Mouse (Mus musculus) heart, adult 9 months (tissue): ENCODE results near the gene Dynll2.
"Not testable (repeated sequence)": the region's sequence is repeated elsewhere in the genome, so short reads cannot be mapped to it uniquely, and the experiment has no call there.

Experiments
- DNase-seq, 2 experiments: peaks; one replicate each; pipeline ENCODE4 v3.0.0; 2022; ENCODE audit warnings: low spot score in 2 of 2

Gene Dynll2

DNA sequence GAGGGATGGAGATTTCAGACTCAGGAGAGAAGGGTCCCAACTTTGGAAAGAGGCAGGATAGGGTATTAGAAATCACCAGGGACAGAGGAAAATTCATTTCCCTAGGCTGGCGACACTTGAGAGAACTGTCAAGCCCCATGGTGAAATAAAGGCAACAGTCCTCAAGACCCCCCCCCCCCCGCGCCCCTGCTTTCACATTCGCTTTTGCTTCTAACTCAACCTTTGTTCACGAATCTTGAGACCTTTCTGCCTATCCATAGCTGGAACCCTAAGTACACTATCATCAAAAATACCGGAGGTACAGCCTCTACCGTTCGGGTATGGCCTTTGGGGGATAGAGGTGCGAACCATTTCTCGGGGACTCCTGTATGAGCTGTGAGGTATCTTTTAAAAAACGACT lies 528 bp upstream of the Dynll2 start:
- no peak for DNase-seq

DNA sequence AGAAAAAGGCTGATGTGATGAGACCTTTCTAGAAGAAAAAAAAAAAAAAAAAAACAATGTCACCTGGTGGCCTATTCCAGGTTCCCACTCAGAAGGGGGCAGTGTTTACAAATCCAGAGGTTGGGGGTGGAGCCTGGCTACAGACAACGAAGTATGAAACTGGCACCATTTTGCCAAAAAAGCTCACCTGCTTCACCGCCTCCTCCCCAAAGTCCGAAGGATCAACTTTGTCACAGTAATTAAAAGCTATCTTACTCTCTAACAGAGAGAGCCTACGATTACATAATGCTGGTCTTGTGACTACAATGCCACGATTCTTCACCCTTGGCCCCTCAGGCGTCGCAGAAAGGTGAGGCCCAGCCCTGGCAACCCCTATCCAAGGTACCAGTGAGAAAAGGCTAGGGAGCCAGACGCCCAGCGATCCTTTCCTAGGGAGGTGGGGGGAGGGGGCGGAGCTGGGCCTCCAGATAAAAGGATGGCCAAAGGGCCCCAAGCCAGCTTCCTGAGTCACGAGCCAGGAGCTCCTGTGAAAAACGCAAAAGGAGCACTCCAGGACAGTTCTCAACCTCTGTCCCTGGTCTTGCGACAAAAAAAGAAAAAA lies 1.1 kb downstream of the Dynll2 start:
- DNase-seq: peak; percentile 68 to 83

DNA sequence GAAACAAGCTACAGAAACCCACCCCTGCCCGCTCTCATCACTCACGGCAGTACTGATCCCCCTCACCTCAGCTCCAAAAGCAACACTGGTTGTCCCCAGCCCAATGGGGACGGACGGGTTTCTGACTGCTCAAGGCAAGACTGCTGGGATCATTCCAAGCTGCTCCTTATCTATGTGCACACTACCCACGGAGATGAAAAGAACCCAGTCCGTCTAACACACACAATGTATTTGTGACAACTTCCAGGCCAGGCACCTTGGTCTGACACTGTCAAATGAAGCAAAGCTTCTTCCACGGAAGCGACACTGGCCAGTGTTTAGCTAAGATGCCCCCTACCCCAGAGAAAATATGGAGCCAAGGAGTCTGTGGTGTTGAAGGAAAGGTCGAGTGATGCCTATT lies 1.7 kb downstream of the Dynll2 start:
- no peak for DNase-seq

DNA sequence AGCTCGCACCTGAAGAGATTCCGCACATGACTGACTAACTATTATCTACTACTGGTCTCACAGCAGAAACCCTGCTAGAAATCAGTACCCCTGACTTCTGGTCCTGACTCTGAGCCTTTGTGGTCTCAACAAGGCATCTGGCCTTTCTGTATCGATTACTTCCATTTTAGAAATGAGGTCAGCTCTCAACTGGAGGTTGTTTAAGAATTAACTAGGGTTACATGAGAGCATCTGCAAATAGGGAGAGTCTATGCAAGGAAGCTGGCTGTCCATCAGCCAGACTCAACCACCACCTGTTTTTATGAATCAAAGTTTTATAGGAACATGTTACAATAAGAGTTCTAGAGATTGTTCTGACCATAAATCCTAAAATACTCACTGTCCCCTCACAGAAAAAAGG lies 2.8 kb downstream of the Dynll2 start:
- DNase-seq: no peak

DNA sequence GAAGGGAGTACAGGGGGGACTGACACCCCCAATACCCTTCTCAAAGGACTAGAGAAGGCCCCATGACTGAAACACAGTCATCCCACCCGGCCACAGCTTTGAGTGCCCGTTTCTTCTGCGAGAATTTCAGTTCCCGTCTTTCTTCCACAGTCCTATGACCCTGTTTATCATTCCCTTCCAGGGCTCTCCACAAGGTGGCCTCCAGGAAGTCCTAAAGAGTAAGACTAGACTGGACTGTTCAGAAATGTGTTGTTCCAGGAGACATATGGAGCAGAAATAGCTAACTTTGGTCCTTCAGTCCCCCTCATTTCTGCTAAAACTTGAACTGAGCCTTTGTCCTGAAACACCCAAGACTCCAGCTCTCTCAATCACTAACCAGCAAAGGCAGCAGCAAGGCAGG lies 8.4 kb downstream of the Dynll2 start:
- DNase-seq: no peak

DNA sequence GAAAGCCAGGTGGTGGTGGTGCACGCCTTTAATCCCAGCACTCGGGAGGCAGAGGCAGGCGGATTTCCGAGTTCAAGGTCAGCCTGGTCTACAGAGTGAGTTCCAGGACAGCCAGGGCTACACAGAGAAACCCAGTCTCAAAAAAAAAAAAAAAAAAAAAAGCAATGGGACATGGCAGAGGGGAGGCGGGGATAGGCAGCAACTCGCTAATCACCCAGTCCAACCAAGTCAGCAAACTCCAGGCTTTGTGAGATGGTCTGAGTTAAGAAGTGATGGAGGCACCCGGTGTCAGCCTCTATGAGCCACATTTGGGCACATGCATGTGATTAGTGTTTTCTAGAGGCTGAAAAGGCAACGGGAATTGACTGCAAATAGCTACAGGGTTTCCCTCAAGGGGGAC lies 10.3 kb downstream of the Dynll2 start:
- not testable (repeated sequence) for DNase-seq

DNA sequence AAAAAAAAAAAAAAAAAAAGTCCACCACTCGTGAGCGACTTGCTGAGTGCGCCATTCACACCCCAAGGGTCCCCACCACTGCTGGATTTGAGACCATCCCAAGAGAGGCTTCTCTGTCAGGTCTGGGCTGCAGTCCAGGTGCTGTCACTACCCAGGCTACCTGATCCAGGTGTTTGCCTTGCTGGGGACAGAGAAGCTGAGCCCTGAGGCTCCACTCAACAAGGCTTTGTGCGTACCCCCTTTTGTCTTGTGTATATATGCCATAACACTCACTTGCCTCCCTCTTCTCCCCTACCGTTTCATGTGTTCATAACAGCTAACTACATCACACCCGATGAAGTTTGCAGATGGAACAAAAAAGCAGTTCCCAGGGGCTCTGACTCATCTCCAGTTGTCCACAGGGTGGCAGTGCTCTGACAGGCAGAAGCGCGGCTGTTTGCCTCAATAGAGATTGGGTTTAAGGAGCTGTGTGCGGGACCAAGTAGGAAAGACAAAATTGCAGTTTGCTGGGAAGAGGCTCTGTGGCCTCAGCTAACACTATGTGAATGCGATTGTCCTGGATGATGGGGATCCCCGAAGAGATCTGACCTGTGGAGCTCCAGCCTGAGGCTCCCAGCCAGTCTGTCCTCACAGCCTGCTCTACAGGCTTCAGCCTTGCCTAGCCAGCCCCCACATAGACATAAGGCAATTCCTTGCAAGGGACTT lies 12.7 kb downstream of the Dynll2 start:
- peak; percentile 32 to 41 for DNase-seq

DNA sequence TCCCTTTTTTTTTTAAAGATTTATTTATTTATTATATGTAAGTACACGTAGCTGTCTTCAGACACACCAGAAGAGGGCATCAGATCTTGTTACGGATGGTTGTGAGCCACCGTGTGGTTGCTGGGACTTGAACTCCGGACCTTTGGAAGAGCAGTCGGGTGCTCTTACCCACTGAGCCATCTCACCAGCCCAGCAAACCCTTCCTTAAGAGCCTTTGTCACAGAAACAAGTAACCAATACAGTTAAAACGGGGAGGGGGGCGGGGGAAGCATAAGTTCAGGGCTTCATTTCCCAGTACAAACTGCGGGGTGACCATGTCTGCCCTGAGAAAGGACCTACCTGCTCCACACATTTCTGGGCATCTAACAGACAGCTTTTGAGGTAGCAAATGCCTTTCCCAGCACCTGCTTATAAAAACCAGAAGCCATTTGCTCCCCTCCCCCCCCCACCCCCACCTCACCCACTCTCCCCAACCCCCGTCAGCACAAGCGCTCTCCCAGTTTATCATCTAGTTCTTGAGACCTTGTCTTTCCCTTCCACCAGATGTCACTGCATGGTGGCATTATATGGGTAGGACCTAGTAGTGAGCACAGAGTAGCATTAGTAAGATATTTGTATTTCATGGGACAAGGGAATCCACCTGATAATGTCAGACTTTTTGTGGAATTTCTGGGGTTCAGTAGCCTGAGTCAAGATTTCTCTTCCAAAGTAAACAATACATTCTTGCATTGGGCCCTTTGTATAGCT lies 13.6 kb downstream of the Dynll2 start:
- DNase-seq: no peak

DNA sequence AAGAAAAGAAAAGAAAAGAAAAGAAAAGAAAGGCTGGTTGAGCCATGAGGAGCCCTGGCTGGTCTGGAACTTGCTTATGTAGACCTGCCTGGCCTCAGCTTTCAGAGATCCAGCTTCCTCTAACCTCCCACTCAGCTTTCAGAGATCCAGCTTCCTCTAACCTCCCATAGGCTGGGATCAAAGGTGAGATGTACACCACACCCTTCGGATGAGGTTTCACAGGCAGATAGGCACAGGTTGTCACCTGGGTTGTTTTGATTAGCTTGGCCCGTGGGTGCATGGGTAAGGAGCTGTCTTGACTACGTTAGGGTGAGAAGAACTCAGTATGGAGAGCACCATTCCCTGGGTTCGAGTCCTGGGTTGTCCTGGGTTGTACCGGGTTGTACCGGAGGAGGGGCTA lies 14.5 kb downstream of the Dynll2 start:
- no peak for DNase-seq

DNA sequence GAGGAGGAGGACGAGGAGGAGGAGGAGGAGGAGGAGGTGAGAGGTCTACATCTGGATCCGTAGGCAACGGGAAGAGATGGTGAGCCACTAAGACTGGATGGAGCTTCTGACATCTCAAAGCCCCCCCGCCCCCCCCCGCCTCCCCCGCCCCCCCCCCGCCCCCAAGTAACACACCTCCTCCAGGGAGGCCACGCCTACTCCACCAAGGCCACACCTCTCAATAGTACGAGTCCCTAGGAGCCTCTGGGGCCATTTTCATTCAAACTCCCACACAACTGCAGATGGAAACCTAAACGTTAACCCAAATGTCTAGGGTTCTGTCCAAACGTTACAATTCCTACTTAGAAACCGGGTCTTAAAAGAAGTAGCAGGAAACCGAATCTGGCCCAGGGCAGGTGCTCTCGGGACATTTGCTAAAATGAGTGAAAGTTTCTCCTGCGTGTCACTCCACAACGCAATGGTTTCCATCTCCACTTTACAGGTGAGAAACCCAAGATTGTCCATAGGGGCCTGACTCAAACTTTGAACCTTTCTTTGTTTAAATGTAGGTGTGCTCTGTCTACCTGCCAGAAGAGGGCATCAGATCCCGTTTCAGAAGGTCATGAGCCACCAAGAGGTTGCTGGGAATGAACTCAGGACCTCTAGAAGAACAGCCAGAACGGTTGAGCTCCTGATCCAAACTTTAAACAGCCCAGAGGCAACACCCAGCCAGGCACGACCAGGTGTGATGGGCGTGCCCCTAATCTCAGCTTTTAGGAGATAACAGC lies 18.8 kb downstream of the Dynll2 start:
- DNase-seq: no peak

DNA sequence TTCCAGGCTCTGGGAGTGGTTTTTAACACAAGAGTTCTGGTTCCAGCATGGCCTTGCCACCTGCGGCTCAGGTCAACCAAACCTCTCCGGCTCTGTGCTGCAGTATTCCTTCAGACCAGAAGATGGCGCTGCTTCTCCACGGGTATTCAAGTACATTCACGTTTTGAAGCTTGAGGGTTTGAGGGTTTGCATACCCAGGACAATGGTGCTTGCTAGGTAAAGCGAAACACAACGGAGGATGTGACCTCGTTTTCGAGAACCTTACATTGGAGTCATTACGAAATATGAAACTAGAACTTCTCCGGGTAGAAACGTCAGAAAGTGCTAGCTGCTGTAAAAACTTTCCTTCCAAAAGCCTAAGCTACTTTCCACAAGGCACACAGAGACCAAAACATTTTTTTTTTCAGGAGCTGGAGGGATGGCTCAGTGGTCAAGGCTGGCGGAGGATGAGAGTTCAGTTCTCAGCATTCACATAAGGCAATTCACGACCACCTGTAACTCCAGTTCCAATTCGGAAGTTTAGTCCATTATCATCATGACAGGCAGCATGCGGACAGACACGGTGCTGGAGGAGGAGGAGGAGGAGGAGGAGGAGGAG lies 19.5 kb downstream of the Dynll2 start:
- peak; percentile 54 to 71 for DNase-seq

DNA sequence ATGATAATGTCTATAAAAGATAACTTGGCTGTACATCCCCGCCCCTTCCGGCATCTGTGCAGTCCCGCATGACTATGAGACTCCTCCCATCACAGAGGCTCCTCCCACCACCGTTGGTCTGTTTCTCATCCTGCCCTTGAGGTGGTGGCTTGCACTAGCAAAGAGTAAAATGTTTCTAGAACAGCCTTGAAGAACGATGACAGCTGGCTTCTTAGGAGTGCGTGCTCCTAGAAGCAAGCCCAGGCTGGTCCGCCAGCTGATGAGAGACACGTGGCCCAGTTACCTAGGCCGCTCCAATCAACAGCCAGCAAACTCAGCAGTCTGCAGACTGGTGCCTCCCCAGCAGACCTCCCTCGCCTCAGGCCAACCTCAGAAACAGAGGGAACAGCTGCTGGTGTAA lies 21.1 kb downstream of the Dynll2 start:
- DNase-seq: no peak

DNA sequence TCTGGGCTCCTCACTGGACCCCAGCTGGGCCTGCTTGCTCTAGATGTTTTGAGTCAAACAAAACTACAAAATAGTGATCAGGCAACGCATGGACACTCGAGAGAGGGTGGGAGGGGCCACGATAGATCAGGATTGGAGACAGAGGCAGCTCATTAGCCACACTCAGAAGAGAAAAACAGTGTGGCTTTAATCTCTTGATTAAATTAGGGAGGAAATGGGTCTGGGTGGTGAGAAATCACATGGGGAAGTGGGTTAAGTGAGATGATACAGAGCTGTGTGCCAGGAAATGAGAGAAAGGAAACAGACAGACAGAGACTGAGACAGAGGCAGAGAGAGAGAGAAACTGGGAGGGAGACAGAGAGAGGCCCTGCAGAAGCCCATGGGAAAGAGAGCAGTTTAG lies 22.0 kb downstream of the Dynll2 start:
- DNase-seq: no peak

DNA sequence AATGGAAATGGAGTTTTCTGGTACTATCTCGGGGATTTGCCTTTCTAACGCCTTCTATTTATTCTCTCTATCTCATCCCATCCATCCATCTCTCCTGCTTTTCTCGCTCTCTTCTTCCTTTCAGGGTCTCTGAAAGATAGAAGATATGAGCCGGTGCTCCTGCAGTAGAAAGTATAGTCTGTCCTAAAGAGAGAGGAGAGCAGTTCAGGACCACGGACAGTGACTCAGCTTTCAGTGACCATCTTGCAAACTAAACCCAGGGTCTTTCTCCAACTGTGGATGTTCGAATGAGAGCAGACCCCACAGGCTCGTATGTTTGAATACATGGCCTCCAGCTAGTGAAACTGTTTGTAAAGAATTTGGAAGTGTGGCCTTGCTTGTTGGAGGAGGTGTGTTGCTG lies 30.3 kb downstream of the Dynll2 start:
- DNase-seq: no peak

DNA sequence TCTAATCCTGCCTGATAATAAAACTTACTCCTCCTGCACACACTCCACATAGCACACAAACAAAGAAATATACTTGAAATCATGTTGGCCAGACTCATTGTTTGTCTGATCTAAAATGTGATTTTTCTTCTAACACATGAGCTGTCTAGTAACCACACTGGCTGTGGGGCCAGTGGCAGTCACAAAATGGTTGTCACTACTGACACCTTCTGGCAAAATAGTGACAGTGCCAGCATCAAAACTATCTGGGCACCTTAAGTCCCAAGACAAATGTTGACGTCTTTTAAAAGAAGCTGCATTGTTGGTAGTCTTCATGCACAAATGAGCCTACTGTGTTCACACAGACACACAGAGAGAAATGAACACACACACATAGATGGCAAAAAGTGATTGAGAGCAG lies 32.2 kb downstream of the Dynll2 start:
- DNase-seq: no peak

DNA sequence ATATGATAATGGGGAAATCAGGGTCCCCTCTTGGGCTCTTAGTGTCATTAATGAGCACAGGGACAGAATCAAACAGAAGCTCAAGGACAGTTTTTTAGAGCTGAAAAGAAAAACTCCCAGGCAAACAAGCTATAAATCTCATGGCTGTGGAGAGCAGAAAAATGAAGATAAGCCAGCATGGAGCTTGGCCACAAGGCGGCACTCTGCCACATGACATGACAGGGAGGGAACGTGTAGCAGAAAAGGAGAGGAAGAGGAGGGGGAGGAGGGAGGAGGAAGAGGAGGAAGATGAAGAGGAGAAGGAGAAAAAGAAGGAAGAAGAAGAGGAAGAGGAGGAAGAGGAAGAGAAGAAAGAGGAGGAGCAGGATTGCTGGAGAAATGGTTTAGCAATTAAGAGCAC lies 37.3 kb downstream of the Dynll2 start:
- no peak for DNase-seq

DNA sequence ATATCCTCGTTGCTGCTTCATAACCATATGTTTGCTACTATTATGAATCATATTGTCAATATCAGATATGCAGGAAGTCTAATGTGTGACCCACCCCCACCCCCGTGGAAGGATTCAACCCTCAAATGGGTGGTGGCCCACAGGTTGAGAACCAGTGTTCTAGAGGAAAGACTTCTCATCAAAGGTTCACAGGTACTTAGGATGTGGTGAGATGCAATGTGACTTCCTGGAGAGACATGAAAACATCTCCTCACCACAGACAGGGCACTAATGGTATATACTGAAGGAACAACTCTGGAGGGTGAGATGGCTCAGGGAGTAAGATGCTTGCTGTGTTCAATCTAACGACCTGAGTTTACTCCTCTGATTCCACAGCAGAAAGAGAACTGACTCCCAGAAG lies 51.9 kb downstream of the Dynll2 start:
- no peak for DNase-seq

DNA sequence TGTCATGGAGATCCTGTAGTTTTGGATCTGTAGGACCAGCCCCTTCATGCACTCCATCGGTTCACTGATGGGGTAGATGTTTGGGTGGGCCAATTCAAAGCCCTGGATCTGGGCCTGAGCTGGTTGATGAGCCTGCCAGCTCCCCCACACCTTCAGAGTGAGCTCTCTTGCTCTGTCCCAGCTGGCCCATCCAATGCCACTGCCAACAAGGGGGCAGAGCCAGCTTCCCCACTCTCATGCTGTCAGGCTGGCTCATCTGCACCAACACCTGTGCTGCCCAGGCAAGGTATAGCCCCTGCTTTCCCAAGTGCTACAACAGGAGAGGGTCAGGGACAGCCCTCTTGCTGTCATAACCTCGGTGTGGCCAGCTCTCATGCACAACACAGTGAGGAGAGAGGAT lies 53.6 kb downstream of the Dynll2 start:
- DNase-seq: no peak

DNA sequence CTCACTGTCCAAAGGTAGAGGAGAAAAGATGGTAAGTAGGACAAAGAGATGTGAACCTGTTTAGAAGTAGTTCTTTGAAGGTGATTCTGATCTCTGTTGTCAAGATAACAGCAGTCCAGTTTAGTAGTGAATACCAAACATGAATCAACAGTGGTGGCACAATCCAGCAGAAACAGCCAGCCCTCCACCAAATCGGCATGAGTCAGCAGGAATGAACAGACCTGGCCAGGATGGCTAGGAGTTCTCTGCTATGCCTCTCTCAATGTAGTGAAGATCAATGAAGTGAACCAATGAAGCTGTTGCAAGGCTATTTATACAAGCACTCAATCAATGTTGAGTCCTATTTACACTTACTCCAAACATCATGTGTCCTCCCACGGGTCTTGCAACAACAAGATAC lies 57.0 kb downstream of the Dynll2 start:
- DNase-seq: no peak
